Mouse (Mus musculus): Measurements from ENCODE around the gene Impdh1.

The Impdh1 gene

DNA sequence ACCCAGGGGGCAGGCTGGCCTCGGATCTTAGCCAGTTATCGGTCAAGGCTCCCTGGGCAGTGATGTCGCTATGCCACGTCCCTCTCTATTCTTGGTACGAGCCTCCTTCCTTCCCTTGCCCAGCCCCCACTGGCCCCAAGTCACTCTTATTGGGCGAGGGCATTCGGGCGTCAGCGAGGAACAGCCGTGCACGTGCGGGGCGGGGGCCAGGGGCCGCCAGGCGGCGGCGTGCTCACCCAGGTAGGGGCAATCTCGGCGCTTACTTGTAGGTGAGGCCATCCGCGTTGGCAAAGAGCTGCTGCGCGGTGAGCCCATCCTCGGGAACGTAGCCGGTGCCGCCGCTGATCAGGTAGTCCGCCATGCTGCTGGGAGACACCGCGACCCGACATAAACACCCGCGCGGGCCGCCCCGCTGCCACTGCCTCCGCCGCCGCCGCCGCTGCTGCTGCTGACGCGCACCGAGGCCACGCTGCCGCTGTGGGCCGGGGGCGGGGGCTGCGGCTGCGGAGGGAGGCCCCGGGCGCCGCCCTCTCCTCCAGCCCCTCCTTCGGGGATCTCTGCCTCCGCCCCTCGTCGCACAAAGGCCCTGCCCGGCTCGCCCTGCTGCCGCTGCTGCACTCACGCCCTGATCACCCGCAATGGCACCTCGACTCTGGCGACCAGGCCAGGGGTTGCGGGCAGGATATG lies 4.2 kb downstream of the Impdh1 start:
- peak; percentile 82 to 90 for DNase-seq

DNA sequence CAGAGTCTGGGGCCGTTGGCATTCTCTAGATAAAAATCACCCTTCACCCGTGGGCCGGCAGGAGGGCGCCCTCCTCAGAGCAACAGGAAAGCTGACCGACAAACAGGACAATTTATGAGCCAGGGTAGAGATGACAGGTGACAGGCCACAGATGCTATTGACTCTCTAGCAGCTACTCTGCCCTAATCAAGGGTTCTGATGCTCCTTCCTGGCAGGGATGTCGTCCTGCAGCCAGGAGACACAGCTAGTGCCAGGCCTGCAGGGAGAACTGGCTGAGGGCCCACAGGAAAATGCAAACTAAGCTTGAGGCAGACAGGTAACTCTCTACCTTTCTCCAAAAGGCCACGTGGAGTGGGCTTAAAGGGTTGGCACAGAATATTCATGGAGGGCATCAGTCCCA lies 5.0 kb downstream of the Impdh1 start:
- DNase-seq: peak in 1 of 2 experiments; percentile 31

DNA sequence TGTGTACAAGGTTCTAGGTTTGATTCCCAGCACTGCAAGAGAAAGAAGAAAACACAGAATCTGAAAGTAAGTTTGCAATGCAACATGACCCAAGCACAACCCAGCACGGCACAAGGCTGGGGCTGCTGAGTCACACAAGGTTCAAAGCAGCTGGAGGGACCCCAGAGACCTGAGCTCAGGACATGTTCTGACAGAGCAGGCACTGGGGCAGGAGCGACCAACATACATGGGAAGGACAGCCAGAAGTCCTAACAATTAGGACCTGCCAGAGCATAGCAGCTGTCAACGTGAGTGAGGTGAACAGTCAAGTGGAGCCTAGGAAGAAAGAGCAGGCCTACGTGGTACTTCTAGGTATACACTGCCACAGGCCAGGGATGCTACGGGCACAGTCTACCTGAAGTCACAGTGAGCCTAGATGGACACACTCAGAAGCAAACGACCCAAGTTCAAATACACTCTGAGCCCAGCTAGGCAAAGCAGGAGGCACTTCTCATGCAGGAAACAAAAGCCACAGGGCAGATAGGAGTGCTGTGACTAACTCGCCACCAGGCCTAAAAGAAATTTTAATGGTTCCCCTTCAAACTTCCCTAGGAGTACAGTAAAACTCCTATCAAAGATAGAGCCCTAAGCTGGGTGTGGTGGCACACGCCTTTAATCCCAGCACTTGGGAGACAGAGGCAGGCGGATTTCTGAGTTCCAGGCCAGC lies 5.8 kb downstream of the Impdh1 start:
- no peak for DNase-seq

DNA sequence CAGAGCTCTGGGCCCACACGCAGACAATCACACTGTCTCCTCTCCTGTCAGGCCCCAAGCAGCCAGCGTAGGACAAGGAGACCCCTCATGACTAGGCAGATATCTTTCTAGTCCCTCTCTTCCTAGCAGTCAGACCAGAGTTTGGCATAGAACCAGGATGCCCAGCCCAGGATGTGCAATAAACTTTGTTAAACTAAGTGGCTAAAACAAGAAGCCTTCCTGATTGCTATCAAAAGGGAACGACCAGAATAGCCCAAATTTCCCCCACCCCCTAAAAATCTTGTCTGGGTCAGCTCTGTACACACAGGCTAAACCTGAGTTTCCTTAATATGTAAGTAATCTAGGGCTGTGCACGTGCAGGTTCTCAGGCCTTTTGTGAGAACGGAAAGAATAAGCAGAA lies 8.0 kb downstream of the Impdh1 start:
- no peak for DNase-seq

DNA sequence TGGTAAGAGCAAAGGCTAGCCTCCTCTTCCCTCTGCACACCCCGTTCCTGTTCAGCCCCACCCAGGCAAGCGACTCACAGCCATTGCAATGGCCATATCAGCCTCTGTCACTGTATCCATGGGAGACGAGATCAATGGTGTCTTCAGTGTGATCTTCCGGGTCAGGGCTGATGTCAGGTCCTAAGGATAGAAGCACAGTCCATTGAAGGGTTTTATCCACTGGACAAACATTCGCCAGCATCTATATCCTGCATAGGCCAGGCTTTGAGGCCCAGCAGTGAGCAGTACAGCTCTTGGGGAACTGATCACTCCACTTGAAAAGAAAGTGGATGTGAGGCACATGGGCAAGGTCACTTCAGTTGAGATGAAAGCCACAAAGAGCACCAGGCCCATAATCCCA lies 9.1 kb downstream of the Impdh1 start:
- DNase-seq: no peak

DNA sequence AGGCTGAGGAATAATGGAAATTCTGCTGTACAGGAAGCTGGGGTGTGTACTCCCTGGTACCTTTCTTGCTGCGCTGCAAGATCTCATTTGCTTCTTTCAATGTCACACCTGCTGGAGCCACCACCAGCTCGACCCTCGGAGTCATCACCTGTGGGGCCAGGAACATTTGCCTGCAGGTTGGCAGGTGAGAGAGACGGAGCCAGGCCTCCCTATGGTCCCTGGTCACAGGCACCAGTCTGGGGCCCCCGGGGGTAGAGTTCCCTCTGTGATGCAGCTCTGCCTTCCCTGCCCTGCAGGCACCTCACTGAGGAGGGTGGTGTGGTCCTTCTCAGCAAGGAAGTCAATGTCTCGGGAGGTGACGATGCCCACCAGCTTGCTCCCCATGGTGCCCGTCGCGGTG lies 10.2 kb downstream of the Impdh1 start:
- DNase-seq: no peak

DNA sequence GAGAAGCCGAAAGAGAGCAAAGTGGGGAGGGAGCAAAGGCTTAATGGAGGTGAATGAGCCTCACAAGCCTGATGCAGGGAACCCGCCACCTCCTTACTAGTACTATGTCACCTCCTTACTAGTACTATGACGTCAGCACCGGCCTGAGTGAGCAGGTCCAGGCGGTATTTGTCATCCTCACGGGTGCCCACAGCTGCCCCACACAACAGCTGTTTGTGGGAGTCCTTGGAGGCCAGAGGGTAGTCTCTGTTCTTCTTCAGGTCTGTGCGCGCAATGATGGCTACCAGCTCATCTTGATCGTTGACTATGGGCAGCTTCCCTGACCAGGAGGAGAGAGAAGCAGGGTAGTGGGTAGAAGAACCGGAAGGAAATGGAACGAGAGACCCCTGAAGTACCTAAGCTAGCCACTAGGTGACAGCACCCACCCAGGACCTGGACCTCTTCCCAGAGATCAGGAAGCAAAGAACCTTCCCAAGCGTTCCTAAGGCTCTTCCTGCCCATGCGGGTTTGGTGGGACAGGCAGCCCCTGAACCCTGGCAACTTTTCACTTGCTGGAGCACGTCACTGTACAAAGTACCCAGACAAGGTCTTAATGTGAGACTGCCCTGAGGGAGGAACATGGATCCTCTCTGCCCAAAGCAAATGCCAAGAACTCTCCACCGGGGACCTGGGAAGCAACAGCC lies 11.1 kb downstream of the Impdh1 start:
- DNase-seq: peak; percentile 79 to 82

DNA sequence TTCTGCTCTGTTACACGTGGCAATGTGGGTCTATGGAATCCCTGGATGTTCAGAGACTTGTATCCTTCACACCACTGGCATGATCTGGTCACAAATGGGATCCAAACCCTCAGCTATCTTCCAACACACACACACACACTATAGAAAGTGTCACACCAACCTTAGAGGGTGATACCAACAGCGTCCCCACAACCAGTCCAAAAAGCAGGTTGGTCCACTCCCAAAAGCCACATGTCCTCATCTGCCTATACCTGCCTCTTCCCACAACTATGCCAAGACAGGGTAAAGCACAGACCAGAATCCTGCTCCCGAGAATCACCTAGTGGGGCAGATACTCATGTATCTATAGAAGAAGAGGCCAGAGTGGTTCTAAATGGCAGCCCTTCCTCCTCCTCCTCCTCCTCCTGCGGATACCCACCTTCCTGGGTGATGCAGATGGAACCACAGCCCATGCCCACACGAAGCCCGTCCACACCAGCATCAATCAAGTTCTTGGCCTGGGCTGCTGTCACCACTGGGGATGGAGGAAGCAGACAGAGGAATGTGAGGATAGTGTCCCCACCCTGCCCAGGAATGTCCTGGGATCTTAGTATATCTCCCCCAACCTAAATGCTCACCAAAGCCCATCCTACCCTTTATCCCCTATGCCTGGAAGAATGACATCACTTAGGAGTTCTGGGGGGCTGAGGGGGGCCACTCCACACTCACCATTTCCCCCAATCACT lies 12.1 kb downstream of the Impdh1 start:
- no peak for DNase-seq

DNA sequence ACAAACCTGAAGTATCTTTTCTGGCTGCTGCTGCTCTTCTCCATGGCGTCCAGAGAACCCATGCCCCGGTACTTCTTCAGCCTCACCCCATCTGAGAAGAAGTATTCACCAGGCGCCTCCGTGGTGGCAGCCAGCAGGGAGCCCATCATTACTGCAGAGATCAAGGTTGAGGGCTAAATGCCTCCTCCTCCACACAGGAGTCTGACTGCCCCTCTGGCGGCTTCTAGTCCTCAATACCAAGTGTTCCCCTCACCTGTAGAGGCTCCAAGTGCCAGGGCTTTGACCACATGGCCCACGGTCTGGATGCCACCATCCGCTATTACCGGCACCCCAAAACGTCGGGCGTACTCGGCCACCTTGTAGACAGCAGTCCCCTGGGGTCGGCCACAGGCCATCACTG lies 13.1 kb downstream of the Impdh1 start:
- no peak for DNase-seq

DNA sequence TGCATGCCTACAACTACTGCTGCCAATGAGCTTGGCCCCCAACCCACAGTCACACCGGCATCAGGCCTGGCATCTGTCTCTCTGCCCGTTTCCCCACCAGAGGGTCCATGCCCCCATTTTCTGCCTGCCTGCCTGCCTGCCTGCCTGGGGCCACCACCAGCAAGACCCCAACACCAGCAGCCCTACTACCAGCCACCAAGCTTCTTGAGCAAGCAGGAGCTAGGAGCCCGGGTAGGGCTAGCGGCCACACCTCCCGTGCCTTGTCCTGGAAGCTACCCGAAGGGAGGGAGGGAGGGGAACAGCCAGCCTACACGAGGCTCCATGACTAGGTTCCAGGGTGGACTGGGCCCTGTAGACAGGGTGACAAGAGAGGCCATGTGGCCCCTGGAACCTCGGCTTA lies 14.2 kb downstream of the Impdh1 start:
- no peak for DNase-seq

DNA sequence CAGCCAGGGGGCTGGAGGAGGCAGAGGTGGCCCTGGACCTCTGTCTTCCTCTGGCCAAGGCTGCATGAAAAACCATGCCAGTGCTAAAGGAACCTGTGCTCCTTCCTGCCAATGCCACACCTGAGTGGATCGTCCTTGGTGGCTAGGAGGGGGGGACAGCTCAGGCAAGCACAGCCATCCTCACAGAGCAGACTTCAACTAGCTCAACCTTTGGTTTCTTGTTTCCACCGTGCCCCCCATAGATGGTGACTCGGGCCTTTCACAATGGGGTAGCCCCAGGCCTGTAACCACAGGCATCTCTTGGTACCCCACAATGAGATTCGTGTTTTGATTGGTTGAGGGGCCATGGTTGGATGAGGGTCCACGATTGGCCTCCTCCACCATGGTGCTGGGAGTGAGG lies 14.8 kb downstream of the Impdh1 start:
- DNase-seq: no peak

DNA sequence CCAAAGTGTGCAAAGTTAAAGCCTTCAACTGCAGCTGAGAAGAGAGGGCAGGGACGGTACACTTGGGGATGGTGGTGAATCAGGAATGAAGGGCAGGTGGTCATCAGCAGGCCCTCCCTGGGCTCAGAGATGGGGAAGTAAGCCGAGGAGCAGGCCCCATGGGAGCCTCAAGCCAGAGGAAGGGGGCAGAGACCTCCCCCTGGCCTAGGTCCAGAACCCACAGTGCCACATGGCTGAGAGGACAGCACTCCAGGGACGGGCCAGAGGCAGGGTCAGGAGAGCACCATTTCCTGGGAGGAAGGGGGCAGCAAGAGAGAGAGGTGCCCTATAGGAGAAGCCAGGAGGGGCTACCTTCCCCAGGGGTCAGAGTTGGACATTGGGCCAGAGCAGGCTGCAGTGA lies 15.7 kb downstream of the Impdh1 start:
- no peak for DNase-seq

DNA sequence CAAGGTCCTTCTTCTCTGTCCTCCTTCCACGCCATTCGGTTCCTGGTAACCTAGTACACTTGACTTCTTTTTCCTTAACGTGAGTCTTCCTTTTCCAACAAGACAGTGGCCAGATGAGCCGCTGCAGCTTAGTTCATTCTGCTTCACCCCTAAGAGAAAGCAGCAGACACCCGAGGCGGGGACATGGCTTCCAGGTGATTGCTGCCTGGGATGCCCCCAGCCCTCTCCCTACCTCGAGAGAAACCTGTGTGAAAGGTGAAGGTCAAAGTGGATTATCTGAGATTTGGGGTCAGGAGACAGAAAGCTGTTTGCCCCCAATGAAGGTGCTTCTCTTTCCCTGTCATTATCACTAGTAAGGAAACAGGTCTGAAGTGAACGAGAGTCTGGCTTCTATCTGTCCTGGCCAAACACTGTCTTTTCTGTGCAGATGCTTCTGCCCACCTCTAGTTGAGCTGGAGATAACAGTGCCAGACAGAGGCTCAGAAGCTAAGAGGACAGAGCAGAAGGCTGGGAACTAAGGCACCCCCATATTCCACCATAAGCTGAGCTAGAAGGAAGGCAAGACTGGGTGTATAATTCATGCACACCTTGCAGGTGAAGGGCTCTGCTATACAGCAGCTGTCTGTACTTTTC lies 16.8 kb downstream of the Impdh1 start:
- no peak for DNase-seq

DNA sequence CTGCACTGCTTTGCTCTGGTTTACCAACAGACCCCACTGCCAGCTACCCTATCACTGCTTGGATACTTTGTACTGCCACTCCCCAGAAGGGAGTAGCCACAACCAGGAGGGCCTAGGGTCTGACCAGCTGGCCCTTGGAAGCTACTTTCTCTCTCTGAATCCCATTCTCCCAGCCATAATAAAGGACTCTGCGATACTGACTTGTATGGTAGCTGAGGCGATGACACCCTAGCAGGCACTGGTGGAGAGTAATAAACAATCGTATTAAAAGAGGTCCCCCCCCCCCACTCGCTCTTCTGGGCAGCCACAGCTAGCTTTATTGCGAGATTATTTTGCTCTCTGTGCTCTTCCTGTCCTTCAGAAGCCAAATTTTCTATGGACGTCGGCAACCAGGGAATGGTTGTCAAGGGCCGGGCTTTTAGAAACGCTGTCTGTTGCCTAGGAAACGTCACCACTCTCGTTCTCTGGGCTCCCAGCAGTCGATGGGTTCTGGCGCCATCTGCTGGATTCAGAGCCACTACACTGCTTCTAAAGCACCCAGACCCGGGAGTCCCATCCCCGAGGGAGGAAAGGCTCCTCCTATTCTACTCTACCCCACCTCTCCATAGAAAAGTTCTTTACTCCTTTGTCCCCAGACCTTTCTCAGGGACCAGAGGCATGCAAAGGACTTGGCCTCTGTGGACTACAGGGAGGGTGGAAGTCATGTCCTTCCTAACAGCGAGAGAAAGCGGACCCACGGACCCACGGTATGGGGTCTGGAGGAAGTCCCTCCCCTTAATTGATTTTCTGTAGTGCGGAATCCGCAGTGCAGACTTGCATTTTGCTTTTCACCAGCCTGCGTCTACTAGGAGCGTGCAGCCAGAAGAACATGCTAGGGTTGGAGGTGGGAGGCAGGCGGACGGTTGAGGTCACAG lies 17.6 kb downstream of the Impdh1 start:
- DNase-seq: peak; percentile 96

DNA sequence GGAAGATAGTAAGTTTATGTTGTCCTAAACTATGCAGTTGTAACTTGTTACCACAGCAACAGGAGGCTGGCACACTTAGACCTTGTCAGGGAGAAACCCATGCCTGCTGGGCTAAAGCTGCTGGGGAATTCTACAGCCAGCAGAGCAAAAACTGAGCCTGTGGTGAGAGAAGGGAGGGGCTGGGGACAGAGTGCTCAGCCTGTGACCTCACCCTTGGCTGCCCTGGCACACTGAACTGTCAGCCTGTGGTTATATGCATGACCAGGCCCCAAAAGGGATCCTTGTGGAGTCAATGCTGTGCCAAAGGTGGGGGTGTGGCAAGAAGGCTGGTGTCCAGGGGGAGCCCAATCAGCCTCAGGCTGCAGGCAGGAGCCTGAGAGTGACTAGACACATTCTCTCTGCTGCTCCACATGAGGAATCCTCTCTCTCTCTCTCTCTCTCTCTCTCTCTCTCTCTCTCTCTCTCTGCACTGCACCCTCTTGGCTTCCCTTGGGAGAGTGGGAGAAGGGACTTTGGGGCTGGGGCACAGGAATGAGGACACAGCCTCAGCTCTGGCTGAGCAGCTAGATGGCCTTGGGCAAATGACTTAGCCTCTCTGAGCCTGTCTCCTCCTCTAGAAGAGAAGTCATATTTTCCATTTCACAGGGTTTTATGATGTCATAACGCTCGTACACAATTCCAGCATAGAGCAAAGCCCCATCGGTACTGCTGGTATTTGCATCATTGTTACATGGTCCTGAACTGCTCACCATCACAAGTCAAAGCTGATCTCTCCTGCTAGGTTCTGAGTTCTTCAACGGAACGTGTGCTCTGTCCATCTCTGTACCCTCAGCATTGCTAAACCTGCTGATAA lies 20.1 kb downstream of the Impdh1 start:
- DNase-seq: peak in 1 of 2 experiments; percentile 54

DNA sequence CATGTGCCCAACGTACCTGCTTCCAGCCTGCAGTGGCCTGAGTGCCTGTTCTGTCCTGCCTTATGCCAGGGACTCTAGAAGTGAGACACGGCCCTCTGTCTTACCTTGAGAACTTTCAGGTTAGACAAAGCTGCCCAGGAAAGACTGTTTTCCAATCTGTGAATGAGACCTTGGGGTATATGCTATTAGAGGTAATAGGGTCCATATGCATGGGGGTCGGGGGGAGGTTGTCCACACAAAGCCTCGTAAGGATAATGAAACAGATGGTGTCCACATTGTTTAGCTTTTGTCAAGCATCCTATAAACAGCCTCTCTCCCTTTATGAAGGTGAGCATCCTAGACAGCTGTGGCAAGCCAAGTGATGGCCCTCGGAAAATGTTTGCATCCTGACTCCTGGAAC lies 21.0 kb downstream of the Impdh1 start:
- peak in 1 of 2 experiments; percentile 0 for DNase-seq

DNA sequence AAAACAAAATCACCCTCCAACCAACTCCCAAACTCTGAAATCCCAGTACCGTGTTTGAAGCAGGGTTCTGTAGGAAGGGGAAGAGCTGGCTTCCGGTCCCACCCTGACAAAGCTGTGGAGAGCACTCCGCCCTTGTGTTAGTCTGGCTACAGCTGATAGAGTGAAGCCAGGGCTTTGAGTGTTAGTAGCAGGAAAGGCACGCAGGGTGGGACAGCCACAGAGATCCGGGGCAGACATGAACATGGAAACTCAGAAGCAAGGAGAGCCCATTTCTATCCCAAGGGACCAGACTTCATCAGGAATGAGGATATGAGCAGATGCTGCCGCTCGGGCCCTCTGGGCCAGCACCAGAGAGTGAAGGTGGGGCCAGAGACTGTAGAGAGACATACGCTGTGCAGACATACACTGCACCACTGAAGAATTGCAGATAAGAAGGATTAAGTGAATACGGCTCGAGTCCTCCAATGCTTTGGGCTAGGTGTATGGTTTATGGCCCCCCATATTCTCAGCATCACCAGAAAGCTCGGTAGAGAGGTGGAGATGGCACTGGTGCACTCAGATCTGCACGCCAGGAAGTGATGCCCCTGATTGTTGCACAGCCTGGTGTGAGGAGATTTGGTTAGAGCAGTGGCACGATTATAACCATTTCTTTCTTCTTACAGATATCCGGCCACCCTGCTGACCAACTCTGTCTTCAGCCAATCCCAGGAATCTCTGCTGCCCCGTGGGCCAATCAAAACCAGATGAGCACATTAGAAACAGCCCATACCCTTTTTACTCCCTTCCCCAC lies 22.0 kb downstream of the Impdh1 start:
- DNase-seq: peak in 1 of 2 experiments; percentile 27

DNA sequence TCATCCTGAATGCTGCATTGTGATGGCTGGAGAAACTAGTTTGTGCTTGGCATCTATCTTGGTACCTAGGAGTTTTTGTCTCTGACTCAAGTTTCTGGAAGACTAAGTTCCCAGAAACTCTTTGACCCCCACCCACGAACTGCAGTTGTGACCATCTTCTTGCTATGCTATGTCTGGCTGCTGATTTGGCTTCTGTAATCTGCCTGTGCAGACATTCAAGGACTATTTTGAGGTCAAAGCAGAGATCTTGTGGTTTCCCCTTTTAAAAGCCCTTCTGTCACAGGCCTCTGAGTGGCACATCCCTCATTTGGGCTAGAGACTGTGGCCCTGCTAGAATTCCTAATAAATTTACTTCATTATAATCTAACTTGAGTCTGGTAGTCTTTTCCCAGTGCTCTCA lies 28.2 kb downstream of the Impdh1 start:
- DNase-seq: no peak

DNA sequence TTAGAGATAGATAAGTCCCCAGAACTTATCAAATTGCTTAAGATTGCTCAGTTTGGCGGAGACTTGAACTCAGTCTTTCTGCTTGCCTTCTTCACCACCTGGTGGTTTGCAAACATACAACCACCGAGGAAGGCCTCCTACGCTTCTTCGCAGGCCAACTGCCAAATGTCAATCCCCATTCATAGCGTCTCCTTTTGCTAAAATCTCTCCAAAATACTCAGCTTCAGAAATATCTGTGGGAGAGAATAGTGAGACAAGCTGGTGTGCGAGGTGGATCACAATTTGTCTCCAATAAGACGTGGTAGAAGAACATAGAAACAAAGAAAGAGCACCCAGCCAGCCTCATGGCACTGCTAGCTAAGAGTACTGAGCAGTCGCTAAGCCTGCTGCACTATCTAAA lies 36.3 kb downstream of the Impdh1 start:
- no peak for DNase-seq
